Comparison of ENCODE assay signal across 38 mouse cellular contexts in the genomic region with DNA sequence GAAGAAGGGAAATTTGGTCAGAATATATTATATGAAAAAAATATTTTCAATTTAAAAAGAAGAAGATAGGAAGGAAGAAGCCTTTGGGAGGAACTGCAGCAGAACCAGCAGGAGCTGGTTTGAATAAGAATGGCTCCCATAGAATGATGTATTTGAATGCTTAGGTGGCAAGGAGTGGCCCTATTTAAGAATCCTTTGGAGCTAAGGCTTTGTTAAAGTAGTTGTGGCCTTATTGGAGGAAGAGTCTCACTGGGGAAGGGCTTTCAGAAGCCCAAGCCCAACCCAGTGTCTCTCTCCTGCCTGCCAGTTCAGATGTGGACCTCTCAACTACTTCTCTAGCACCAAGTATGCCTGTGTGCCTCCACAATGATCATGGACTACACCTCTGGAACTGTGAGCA. TPM values are rescaled to one million over a fixed set of nuclear protein-coding genes. Genes with fewer than 3 reads are reported as not detected.
"Had no signal": no experiment of that assay in that cellular context is flagged by ENCODE, and none has a peak within 500 bp of the region (broad histone marks: within the 10 kb centered on the region; RNA-seq: fewer than 3 reads in every experiment).

No protein-coding gene starts in this region.

- H3K27ac ChIP-seq: heart, embryonic 13.5 days; heart, embryonic 15.5 days; hindbrain, embryonic 13.5 days; hindbrain, embryonic 15.5 days; intestine, embryonic 15.5 days; left cerebral cortex, adult 2 months; limb, embryonic 10.5 days; limb, embryonic 12.5 days; liver, embryonic 13.5 days; liver, embryonic 15.5 days had no signal

- H3K27me3 ChIP-seq: heart, embryonic 13.5 days; heart, embryonic 15.5 days; hindbrain, embryonic 13.5 days; hindbrain, embryonic 15.5 days; intestine, embryonic 15.5 days; limb, embryonic 12.5 days; liver, embryonic 13.5 days; liver, embryonic 15.5 days had no signal

- H3K4me2 ChIP-seq: heart, embryonic 11.5 days; heart, embryonic 13.5 days; heart, embryonic 15.5 days; hindbrain, embryonic 13.5 days; hindbrain, embryonic 15.5 days; intestine, embryonic 15.5 days; limb, embryonic 12.5 days; liver, embryonic 11.5 days; liver, embryonic 13.5 days; liver, embryonic 15.5 days had no signal

- DNase-seq: gastrocnemius, postnatal 14 days; gastrocnemius, postnatal 36 days; heart, adult 18-20 months; heart, postnatal 14 days; heart, postnatal 36 days; kidney, adult 18-20 months; kidney, adult 8-10 months; kidney, postnatal 10 days; kidney, postnatal 25 days; kidney, postnatal 4 days; liver; liver, embryonic 13.5 days had no signal

- H3K36me3 ChIP-seq: intestine, embryonic 15.5 days; limb, embryonic 10.5 days; liver, embryonic 13.5 days; liver, embryonic 15.5 days had no signal

- H3K4me1 ChIP-seq: intestine, embryonic 15.5 days; liver, embryonic 13.5 days; liver, embryonic 15.5 days had no signal

- H3K4me3 ChIP-seq: heart, embryonic 13.5 days; heart, embryonic 15.5 days; hindbrain, embryonic 13.5 days; hindbrain, embryonic 15.5 days; intestine, embryonic 15.5 days; left cerebral cortex, adult 2 months; limb, embryonic 10.5 days; limb, embryonic 12.5 days; liver, embryonic 13.5 days; liver, embryonic 15.5 days had no signal

- ATAC-seq: inflammation-experienced regulatory T-cells, adult 6 months; intestine, embryonic 15.5 days; intestine, postnatal 0 days had no signal

- H3K9me3 ChIP-seq: heart, embryonic 13.5 days; heart, embryonic 15.5 days; hindbrain, embryonic 15.5 days; intestine, embryonic 15.5 days; limb, embryonic 10.5 days; limb, embryonic 12.5 days; liver, embryonic 13.5 days; liver, embryonic 15.5 days had no signal

- H3K9ac ChIP-seq: heart, embryonic 13.5 days; heart, embryonic 15.5 days; hindbrain, embryonic 13.5 days; hindbrain, embryonic 15.5 days; intestine, embryonic 15.5 days; limb, embryonic 12.5 days; liver, embryonic 13.5 days; liver, embryonic 15.5 days had no signal

RNA-seq across cellular contexts. Expression of a gene that starts 56.9 kb away (rescaled TPM):
- total RNA-seq: gastrocnemius, adult 18-20 months; gastrocnemius, adult 8-10 months; gastrocnemius, postnatal 14 days; gastrocnemius, postnatal 36 days; heart, adult 18-20 months; heart, postnatal 14 days; heart, postnatal 36 days; hematopoietic stem cell, adult 5-6 weeks; layer of hippocampus, adult 8-10 months; layer of hippocampus, postnatal 10 days; layer of hippocampus, postnatal 25 days; left cerebral cortex, adult 2 months; left cerebral cortex, postnatal 14 days; left cerebral cortex, postnatal 36 days had no signal
- polyA plus RNA-seq: heart, embryonic 11.5 days; heart, embryonic 13.5 days; heart, embryonic 15.5 days; heart, postnatal 0 days; hindbrain, embryonic 11.5 days; hindbrain, embryonic 13.5 days; hindbrain, embryonic 15.5 days; intestine, embryonic 15.5 days; intestine, postnatal 0 days; kidney, embryonic 14.5 days; kidney, embryonic 16.5 days; limb, embryonic 10.5 days; limb, embryonic 12.5 days; limb, embryonic 14.5 days; liver, embryonic 11.5 days; liver, embryonic 13.5 days; liver, embryonic 15.5 days had no signal
